Mouse (Mus musculus): ENCODE results near the gene Gpr107. TPM values are rescaled to one million over a fixed set of nuclear protein-coding genes. Genes with fewer than 3 reads are reported as not detected.

The Gpr107 gene
- polyA plus RNA-seq, 1 experiment, result 28.2 TPM

DNA sequence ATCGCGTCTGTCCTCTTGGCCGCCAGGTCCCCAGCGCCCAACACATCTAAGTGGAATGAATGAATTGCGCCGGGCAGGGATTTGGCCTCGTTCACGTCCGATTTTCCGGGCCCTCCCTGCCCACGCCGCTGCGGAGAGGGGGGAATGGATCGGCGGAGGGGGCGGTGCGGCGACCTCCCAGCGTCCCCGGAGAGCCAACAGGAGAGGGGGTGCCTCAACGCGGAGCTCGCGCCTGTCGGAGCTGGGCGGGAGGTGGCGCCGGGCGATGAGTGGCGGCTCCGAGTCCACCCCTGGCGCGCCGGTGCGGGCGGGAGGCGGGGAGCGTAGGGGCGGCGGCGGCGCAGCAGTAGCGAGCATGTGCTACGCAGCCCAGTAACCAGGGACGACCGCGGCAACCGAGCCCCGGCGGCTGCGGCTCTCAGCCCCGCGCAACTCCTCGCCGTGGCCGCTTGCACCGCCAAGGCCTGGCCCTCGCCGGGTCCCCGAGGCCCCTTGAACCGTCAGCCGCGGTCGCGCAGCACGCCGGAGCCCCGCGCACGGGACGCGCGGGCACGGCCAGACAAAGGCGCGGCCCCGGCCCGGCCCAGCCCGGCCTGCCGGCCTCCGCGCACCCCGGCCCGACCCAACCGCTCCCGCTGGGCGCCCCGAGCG, 93.5 kb downstream of the Gpr107 start, which contains the start of gene Ncs1:
Ncs1 (plus strand) TSS at position 333 of the 651 bp plus-strand sequence.
- peak within 1 kb of the TSS; percentile 40 for H3K27ac ChIP-seq (ENCODE audit: insufficient read depth, low read length)
- H3K4me3 ChIP-seq (ENCODE audit: insufficient read depth, low read length), result peak within 1 kb of the TSS; percentile 99
- TF ChIP-seq POLR2A (IDR thresholded peaks at IDR 0.05; ENCODE audit: extremely low read depth, insufficient read depth, low read length), result no peak
- TF ChIP-seq CTCF (IDR thresholded peaks at IDR 0.05; ENCODE audit: extremely low read depth, insufficient read depth, low read length), result no peak
- H3K4me1 ChIP-seq (ENCODE audit: control insufficient read depth, insufficient read depth, low read length), result no peaks in the 10 kb centered on the region

DNA sequence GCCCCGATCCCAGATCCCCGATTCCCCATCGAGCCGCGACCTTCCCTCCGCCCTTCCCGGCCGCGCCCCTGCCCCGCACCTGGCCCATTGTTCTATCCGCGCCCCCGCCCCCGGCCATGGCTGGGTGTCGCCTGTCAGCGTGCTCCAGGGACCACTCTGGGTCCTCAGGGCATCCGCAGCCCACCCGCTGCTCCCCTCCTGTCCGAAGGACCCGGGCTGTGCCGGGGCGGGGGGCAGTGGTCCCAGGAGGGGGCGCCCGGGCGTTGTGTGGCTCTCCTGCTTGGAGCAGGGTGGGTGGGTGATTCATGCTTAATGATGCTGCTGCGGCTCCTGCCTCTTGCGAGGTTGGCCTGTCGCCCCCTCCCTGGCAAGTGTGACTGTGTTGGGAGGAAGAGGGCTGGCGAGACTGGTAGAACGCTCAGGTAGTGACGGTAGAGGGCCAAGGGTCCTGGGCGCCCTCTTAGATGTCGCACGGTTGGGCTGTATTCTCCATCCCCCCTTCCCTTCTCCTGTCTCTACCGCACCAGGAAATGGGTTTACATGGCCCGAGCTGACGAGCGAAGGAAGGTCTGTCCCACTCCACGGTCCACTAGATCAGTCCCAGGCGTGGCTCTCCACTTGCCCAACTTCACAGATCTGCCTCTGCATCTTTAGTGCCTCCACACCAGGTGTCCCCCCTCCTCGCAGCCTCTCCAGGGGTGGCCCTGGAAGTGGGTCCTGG, 94.3 kb downstream of the Gpr107 start:
- peak overlapping the region; percentile 99 for H3K4me3 ChIP-seq (ENCODE audit: insufficient read depth, low read length)
- H3K4me1 ChIP-seq (ENCODE audit: control insufficient read depth, insufficient read depth, low read length), result no peaks in the 10 kb centered on the region
- peak overlapping the region; percentile 40 for H3K27ac ChIP-seq (ENCODE audit: insufficient read depth, low read length)
- no peak for TF ChIP-seq POLR2A (IDR thresholded peaks at IDR 0.05; ENCODE audit: extremely low read depth, insufficient read depth, low read length)
- no peak for TF ChIP-seq CTCF (IDR thresholded peaks at IDR 0.05; ENCODE audit: extremely low read depth, insufficient read depth, low read length)

DNA sequence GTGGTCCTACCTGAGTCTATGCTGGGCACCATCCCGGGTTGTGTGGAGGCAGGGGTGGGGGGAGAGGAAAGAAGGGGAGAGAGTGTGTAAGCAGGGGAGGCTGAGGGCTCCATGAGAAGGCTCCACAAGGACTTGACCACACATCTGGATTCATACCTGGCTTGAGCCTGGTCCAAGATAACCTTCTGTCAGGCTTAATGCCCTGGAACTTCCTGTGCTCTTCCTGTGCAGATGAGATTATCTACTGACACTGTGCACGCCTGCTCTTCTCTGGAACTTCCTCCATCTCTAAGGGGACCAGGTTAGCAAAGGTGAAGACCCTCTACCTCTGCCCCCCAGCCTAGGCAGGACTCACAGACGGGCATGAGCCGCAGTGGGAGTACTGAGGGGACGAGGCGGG, 96.7 kb downstream of the Gpr107 start:
- Histone ChIP-seq H3K4me1 (ENCODE audit: control insufficient read depth, insufficient read depth, low read length) (no peaks in the 10 kb centered on the region), H3K27ac (ENCODE audit: insufficient read depth, low read length) (no peak overlapping the region), H3K4me3 (ENCODE audit: insufficient read depth, low read length) (no peak overlapping the region)
- no peak for TF ChIP-seq POLR2A (IDR thresholded peaks at IDR 0.05; ENCODE audit: extremely low read depth, insufficient read depth, low read length)
- TF ChIP-seq CTCF (IDR thresholded peaks at IDR 0.05; ENCODE audit: extremely low read depth, insufficient read depth, low read length), result no peak

DNA sequence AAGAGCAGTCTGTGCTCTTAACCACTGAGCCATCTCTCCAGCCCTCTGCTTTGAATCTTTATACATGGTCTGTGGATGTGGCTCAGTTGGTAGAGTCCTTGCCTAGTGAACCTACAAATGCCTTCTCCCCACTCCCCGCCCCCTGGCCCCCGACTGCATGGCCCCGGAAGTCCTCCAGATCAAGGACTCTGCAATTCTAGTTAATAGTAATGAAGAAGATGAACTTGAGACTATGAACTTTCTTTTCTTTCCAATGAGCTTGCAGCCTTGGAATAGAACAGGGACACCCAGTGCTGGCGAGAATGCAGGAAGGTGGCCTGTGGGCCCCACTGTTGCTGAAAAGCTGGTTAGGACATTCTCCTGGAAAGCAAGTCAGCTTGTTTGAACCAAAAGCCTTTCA, 100.1 kb downstream of the Gpr107 start:
- H3K4me1 ChIP-seq (ENCODE audit: control insufficient read depth, insufficient read depth, low read length), result peaks cover 3% of the 10 kb centered on the region
- H3K27ac ChIP-seq (ENCODE audit: insufficient read depth, low read length), result no peak overlapping the region
- no peak overlapping the region for H3K4me3 ChIP-seq (ENCODE audit: insufficient read depth, low read length)
- TF ChIP-seq POLR2A (IDR thresholded peaks at IDR 0.05; ENCODE audit: extremely low read depth, insufficient read depth, low read length) (no peak), CTCF (IDR thresholded peaks at IDR 0.05; ENCODE audit: extremely low read depth, insufficient read depth, low read length) (no peak)

DNA sequence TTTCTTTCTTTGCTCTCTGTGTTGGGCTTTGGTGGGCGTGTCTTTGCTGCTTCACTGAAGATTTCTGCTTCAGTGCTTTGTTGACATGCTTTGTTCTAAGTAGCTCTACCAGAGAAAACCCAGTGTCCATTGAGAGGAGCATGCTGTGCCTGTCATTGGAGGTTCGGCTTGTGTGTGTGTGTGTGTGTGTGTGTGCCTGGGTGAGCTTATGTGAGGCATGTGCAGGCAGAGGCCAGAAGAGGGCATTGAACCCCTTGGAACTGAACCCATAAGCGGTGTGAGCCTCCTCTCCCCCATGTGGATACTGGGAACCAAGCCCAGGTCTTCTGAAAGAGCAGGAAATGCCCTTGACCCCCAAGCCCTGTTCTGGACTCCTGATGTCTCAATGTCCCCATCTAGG, 101.3 kb downstream of the Gpr107 start:
- Histone ChIP-seq H3K4me1 (ENCODE audit: control insufficient read depth, insufficient read depth, low read length) (peaks cover 13% of the 10 kb centered on the region), H3K4me3 (ENCODE audit: insufficient read depth, low read length) (no peak overlapping the region), H3K27ac (ENCODE audit: insufficient read depth, low read length) (no peak overlapping the region)
- TF ChIP-seq POLR2A (IDR thresholded peaks at IDR 0.05; ENCODE audit: extremely low read depth, insufficient read depth, low read length) (no peak), CTCF (IDR thresholded peaks at IDR 0.05; ENCODE audit: extremely low read depth, insufficient read depth, low read length) (no peak)

DNA sequence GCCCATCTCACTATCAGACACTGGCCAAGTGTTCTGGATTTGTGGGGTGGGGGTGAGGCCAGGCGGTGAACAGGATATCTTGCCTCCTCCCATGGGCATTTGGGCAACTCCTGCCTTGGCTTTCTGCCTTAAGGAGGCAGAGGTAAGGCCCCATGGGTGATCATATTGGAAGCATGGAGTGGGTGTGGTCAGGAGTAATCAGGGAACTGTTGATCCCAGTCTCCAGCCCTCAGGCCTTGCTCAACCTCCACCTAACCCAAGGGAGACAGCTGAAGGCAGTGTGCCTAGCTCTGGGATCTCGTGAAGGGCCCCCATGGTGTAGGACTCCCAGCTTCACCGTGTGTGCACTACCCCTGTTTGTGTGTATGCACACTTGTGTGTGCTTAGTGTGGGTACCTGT, 102.7 kb downstream of the Gpr107 start:
- Histone ChIP-seq H3K4me1 (ENCODE audit: control insufficient read depth, insufficient read depth, low read length) (peaks cover 14% of the 10 kb centered on the region), H3K4me3 (ENCODE audit: insufficient read depth, low read length) (no peak overlapping the region), H3K27ac (ENCODE audit: insufficient read depth, low read length) (no peak overlapping the region)
- TF ChIP-seq CTCF (IDR thresholded peaks at IDR 0.05; ENCODE audit: extremely low read depth, insufficient read depth, low read length), result no peak

DNA sequence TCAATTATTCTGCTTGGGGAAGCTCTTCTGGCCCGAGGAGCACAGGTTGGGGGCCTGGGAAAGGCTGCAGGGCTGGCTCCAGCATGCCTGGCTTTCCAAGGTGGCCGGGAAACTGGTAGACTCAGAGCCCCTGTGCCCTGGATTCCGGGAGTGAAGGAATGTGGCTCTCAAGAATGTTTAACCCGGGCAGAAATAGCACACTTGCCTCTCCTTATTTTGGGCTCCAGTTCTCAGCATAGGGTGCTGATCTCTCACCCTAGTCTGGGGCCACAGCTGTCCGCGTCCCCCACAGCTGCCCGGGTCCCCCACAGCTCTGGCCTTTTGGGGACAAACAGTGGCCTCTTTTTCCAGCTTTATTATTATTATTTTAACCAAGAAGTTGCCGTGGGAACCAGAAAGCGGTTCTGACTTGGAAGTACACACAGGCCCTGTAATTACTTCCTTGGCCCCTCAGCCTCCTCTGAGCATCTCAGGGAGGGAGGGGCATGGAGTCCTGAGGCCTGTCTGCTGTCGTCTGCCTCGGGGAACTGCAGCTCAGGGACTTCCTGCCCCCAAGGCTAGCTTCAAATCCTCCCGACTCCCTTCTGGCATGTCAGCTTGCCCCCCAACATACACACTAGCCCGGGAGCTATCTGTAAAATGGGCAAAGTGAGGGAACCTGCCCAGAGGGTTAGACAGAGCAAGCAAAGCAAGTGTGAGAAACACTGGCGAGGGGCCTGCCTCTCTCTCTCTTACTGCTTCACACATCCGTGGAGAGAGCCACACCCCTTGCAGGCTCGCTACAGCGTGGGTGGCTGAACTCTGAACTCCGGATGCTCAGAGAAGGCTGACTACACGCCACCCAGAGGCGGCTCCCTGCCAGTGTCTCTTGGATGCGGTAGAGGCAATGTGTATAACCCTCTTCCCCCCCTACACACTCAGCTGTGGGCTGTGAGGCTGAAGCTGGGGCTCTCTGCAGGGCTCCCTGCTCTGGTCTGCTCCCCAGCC, 104.1 kb downstream of the Gpr107 start:
- 0 out of 2 replicates have a peak overlapping the region, but pooled peaks have one; percentile 1 for H3K4me3 ChIP-seq (ENCODE audit: insufficient read depth, low read length)
- peaks cover 16% of the 10 kb centered on the region for H3K4me1 ChIP-seq (ENCODE audit: control insufficient read depth, insufficient read depth, low read length)
- peak overlapping the region; percentile 79 for H3K27ac ChIP-seq (ENCODE audit: insufficient read depth, low read length)
- TF ChIP-seq CTCF (IDR thresholded peaks at IDR 0.05; ENCODE audit: extremely low read depth, insufficient read depth, low read length) (peak; percentile 51), POLR2A (IDR thresholded peaks at IDR 0.05; ENCODE audit: extremely low read depth, insufficient read depth, low read length) (peak; percentile 52; the same call in 1 of the 2 replicates)

DNA sequence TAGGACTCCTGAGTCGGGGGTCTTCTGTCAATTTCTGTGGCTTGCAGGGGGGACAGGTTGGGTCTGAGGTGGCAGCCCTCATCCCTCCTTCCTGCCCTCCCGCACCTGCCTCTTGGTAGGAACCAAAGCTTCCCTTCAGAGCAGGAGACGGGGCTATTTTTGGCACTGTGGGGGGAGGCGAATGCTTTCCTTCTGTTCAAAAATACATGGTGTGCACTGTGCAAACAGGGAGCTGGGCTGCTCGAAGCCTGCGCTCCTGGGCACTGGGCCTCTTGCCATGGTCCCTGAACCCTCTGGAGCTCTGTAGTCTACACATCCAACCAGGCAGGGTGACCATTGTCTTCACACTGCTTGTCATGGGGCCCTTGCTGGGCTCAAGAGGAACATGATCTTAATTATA, 105.0 kb downstream of the Gpr107 start:
- TF ChIP-seq POLR2A (IDR thresholded peaks at IDR 0.05; ENCODE audit: extremely low read depth, insufficient read depth, low read length) (peak; percentile 48; the same call in 1 of the 2 replicates), CTCF (IDR thresholded peaks at IDR 0.05; ENCODE audit: extremely low read depth, insufficient read depth, low read length) (no peak)
- Histone ChIP-seq H3K4me1 (ENCODE audit: control insufficient read depth, insufficient read depth, low read length) (peaks cover 17% of the 10 kb centered on the region), H3K27ac (ENCODE audit: insufficient read depth, low read length) (peak overlapping the region; percentile 79), H3K4me3 (ENCODE audit: insufficient read depth, low read length) (0 out of 2 replicates have a peak overlapping the region, but pooled peaks have one; percentile 1)

All from cortical plate, adult 2 months (tissue).